Mouse (Mus musculus): ENCODE measurements around the gene Tmco3. TPM values are rescaled to one million over a fixed set of nuclear protein-coding genes. Genes with fewer than 3 reads are reported as not detected.

Gene Tmco3
- total and polyA plus RNA-seq, 2 experiments from 2014 or later, result 23.5 to 31.4 TPM

DNA sequence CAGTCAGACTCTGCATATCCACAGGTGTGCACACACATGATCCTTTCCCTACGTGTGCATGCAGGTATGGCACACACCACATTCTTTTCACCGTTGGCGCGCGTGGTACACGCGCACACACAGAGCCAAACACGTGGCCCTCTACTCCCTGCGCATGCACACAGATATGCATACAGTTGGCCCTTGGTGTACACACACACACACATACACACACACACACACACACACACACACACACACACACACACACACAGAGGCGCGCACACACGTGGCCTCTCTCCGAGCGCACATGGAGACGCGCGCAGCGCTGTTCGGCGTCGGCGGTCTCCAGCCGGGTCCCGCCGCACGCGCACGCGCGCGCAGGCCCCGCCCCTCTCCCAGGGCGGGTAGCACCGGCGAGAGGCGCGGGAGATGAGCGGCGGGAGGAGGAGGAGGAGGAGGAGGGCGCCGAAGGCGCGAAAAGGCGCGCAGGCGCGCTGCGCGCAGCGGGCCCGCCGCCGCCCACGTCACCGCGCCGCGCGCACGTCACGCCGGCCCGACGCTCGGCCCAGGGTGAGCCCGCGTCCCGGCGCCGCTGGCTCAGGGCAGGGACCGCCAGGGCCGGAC, 50.4 kb downstream of the Tmco3 start, which contains the start of gene Tfdp1:
Gene Tfdp1 (plus strand): TSS at position 497 of the 606 bp plus-strand sequence.
- Histone ChIP-seq H3K36me3 (ENCODE audit: insufficient read depth, low read length) (peaks cover 7% of the 10 kb centered on the region), H3K4me3 (ENCODE audit: low read depth, low read length) (peak within 1 kb of the TSS; percentile 89), H3K4me2 (ENCODE audit: low read depth, low read length, poor library complexity, severe bottlenecking) (peak within 1 kb of the TSS; percentile 89), H3K9me3 (ENCODE audit: low read length) (no peaks in the 10 kb centered on the region), H3K4me1 (ENCODE audit: insufficient read depth, low read length) (no peaks in the 10 kb centered on the region), H3K9ac (replicated peaks; ENCODE audit: low read length, poor library complexity, severe bottlenecking) (peak within 1 kb of the TSS; percentile 96), H3K27me3 (ENCODE audit: insufficient read depth, low read length) (no peaks in the 10 kb centered on the region), H3K27ac (ENCODE audit: low read depth, low read length) (peak within 1 kb of the TSS; percentile 83)
- peak; percentile 93 for ATAC-seq (ENCODE audit: low FRiP score)
- WGBS, result under 1% methylated on average over 35 of the region's 72 CpGs
- TF ChIP-seq CTCF (IDR thresholded peaks at IDR 0.05), result no peak
- DNase-seq (ENCODE audit: low spot score), result peak; percentile 91

DNA sequence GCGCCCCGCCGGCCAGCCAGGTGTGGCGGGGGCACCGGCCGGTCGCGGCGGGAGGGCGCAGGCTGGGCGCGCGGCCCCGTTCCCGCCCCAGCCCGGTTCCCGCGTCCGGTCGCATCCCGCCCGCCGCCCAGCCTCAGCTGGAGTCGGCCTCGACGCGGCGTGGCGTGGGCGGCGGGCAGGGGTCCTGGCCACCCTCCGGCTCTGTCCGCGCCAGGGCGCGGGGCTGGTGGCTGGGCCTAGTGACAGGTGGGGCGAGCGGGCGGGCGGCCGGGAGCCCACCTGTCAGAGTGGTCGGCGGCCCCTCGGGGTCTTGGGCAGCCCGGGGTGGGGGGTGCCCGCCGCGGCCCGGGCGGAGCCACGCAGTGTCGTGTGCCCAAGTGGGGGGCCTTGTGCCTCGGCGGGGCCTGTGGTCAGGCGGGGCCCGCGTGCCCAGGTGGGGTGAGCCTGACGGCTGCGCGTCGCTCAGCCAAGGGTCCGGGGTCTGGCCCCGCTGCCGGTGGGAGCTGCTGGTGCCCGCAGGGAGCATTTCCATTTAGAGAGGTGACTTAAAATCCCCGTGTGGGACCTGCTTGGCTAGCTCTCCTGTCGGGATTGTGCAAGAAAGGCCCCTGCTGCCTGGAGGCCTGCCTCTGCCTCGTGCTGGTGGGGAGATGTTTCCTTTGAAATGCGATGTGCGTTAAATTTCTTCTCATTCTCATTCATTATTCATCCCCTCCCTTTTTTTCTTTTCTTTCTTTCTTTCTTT, 51.1 kb downstream of the Tmco3 start:
- peaks cover 14% of the 10 kb centered on the region for H3K36me3 ChIP-seq (ENCODE audit: insufficient read depth, low read length)
- peak overlapping the region; percentile 89 for H3K4me3 ChIP-seq (ENCODE audit: low read depth, low read length)
- no peak for TF ChIP-seq CTCF (IDR thresholded peaks at IDR 0.05)
- peak overlapping the region; percentile 96 for H3K9ac ChIP-seq (replicated peaks; ENCODE audit: low read length, poor library complexity, severe bottlenecking)
- ATAC-seq (ENCODE audit: low FRiP score), result peak; percentile 64
- no peaks in the 10 kb centered on the region for H3K27me3 ChIP-seq (ENCODE audit: insufficient read depth, low read length)
- peak overlapping the region; percentile 83 for H3K27ac ChIP-seq (ENCODE audit: low read depth, low read length)
- DNase-seq (ENCODE audit: low spot score), result peak; percentile 7
- H3K9me3 ChIP-seq (ENCODE audit: low read length), result no peaks in the 10 kb centered on the region
- H3K4me1 ChIP-seq (ENCODE audit: insufficient read depth, low read length), result no peaks in the 10 kb centered on the region
- H3K4me2 ChIP-seq (ENCODE audit: low read depth, low read length, poor library complexity, severe bottlenecking), result peak overlapping the region; percentile 89
- WGBS, result under 1% methylated on average over 29 of the region's 70 CpGs

DNA sequence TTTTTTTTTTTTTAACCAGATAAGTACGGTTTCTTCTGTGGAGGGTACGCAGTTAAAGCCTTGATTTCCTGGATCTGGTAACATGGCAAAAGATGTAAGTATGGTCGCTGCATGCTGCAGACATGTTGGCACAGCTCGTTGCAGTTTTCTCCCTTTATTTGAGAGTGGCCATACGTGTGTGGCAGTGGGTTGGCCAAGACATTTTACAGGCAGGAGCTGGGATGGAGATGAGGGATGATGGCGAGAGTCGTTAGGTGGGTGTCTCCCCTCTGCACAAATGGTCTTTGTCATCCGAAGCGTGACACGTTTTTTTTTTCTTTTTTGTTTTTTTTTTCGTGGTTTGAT, 51.6 kb downstream of the Tmco3 start:
- peak overlapping the region; percentile 96 for H3K9ac ChIP-seq (replicated peaks; ENCODE audit: low read length, poor library complexity, severe bottlenecking)
- 2% methylated on average over 11 of the region's 11 CpGs for WGBS
- no peaks in the 10 kb centered on the region for H3K27me3 ChIP-seq (ENCODE audit: insufficient read depth, low read length)
- no peak for ATAC-seq (ENCODE audit: low FRiP score)
- peaks cover 19% of the 10 kb centered on the region for H3K36me3 ChIP-seq (ENCODE audit: insufficient read depth, low read length)
- H3K27ac ChIP-seq (ENCODE audit: low read depth, low read length), result no peak overlapping the region
- no peaks in the 10 kb centered on the region for H3K4me1 ChIP-seq (ENCODE audit: insufficient read depth, low read length)
- no peak for TF ChIP-seq CTCF (IDR thresholded peaks at IDR 0.05)
- no peaks in the 10 kb centered on the region for H3K9me3 ChIP-seq (ENCODE audit: low read length)
- peak; percentile 32 for DNase-seq (ENCODE audit: low spot score)
- peak overlapping the region; percentile 89 for H3K4me3 ChIP-seq (ENCODE audit: low read depth, low read length)
- H3K4me2 ChIP-seq (ENCODE audit: low read depth, low read length, poor library complexity, severe bottlenecking), result peak overlapping the region; percentile 89

DNA sequence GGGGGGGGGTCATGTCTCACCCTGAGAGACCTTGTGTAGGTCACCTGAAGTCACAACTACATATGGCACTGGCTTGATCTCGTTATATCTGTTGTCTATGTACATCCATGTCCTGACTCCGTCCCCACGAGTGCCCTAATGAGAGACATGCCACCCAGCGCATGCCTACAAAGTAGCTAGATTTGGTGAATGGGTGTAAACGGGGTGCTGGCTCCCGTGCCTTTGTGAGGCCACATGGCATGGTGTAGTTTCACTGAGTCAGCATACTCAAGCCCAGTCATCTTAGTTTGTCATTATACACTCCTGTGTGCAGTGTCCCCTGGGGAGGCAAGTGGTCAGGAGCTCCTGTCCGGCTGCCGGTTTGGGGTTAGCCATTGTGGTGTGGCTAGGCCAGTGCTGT, 52.7 kb downstream of the Tmco3 start:
- WGBS, result 83% methylated on average over 8 of the region's 8 CpGs
- no peak for TF ChIP-seq CTCF (IDR thresholded peaks at IDR 0.05)
- no peak overlapping the region for H3K4me2 ChIP-seq (ENCODE audit: low read depth, low read length, poor library complexity, severe bottlenecking)
- no peaks in the 10 kb centered on the region for H3K27me3 ChIP-seq (ENCODE audit: insufficient read depth, low read length)
- H3K36me3 ChIP-seq (ENCODE audit: insufficient read depth, low read length), result peaks cover 26% of the 10 kb centered on the region
- no peak for DNase-seq (ENCODE audit: low spot score)
- H3K9ac ChIP-seq (replicated peaks; ENCODE audit: low read length, poor library complexity, severe bottlenecking), result no peak overlapping the region
- H3K4me3 ChIP-seq (ENCODE audit: low read depth, low read length), result no peak overlapping the region
- ATAC-seq (ENCODE audit: low FRiP score), result no peak
- H3K4me1 ChIP-seq (ENCODE audit: insufficient read depth, low read length), result no peaks in the 10 kb centered on the region
- no peak overlapping the region for H3K27ac ChIP-seq (ENCODE audit: low read depth, low read length)
- no peaks in the 10 kb centered on the region for H3K9me3 ChIP-seq (ENCODE audit: low read length)

DNA sequence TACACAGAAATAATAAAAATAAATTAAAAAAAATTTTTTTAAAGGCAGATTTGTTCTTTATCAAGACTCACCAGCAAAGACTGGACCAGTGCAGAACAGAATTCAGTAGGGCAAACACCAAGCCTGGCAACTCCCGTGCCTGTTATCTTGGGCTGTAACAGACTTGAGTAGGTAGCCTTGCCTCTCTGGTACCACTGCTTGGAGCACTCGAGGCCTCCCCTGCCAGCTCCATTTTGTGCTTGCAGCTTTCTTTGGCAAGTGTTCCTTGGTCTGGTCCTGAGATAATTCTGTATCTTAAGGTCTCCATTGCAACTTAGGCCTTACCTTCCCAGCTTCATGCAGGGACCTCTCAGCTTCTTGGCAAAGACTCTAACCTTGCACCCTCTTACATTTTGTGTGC, 54.4 kb downstream of the Tmco3 start:
- Histone ChIP-seq H3K4me1 (ENCODE audit: insufficient read depth, low read length) (no peaks in the 10 kb centered on the region), H3K9ac (replicated peaks; ENCODE audit: low read length, poor library complexity, severe bottlenecking) (no peak overlapping the region), H3K4me2 (ENCODE audit: low read depth, low read length, poor library complexity, severe bottlenecking) (no peak overlapping the region), H3K36me3 (ENCODE audit: insufficient read depth, low read length) (peaks cover 40% of the 10 kb centered on the region), H3K9me3 (ENCODE audit: low read length) (no peaks in the 10 kb centered on the region), H3K4me3 (ENCODE audit: low read depth, low read length) (no peak overlapping the region), H3K27me3 (ENCODE audit: insufficient read depth, low read length) (no peaks in the 10 kb centered on the region), H3K27ac (ENCODE audit: low read depth, low read length) (no peak overlapping the region)
- TF ChIP-seq CTCF (IDR thresholded peaks at IDR 0.05), result no peak
- WGBS, result 87% methylated on average over 2 of the region's 2 CpGs
- no peak for DNase-seq (ENCODE audit: low spot score)
- ATAC-seq (ENCODE audit: low FRiP score), result no peak

DNA sequence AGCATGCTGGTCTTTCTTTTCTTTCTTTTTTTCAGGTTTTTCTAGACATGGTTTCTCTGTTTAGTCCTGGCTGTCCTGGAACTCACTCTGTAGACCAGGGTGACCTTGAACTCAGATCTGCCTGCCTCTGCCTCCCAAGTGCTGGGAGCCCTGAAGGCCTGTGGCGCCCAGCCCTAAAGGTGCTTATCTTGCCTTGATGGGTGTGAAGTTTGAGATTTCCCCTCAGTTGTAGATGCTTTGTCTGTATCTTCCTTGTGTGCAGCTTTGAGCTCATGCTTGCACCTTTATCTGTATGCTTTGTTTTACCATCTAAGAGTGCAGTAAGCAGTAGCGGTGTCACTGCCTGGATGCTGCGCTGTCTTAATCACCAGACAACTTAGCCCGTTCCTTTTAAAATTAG, 55.1 kb downstream of the Tmco3 start:
- no peak overlapping the region for H3K4me3 ChIP-seq (ENCODE audit: low read depth, low read length)
- no peak for TF ChIP-seq CTCF (IDR thresholded peaks at IDR 0.05)
- H3K36me3 ChIP-seq (ENCODE audit: insufficient read depth, low read length), result peaks cover 41% of the 10 kb centered on the region
- no peak for DNase-seq (ENCODE audit: low spot score)
- H3K9ac ChIP-seq (replicated peaks; ENCODE audit: low read length, poor library complexity, severe bottlenecking), result no peak overlapping the region
- no peak overlapping the region for H3K27ac ChIP-seq (ENCODE audit: low read depth, low read length)
- WGBS, result 95% methylated on average over 4 of the region's 4 CpGs
- H3K4me1 ChIP-seq (ENCODE audit: insufficient read depth, low read length), result no peaks in the 10 kb centered on the region
- ATAC-seq (ENCODE audit: low FRiP score), result no peak
- H3K27me3 ChIP-seq (ENCODE audit: insufficient read depth, low read length), result no peaks in the 10 kb centered on the region
- no peak overlapping the region for H3K4me2 ChIP-seq (ENCODE audit: low read depth, low read length, poor library complexity, severe bottlenecking)
- H3K9me3 ChIP-seq (ENCODE audit: low read length), result no peaks in the 10 kb centered on the region
